Mouse (Mus musculus): ENCODE data around the gene Pde4d.

Pde4d gene

DNA sequence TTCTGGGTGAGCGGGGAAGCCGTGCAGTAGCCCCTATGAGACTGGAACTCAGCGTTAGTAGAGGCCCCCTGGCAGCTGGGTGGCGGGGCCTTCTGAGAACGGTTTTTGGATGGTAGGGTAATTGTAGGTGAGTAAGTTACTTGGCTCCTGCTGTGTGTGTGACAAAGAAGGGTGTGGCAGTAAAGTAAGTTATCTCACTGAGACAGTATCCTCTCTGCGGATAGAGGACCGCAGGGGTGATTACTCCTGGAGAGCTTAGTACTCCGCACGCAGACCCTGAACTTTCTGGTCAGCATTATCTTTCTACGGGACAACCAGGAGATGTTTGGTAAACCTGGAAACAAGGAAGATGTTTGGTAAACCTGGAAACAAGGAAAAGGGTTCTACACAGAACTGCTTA lies 1233.3 kb downstream of the Pde4d start:
- no peak for DNase-seq

DNA sequence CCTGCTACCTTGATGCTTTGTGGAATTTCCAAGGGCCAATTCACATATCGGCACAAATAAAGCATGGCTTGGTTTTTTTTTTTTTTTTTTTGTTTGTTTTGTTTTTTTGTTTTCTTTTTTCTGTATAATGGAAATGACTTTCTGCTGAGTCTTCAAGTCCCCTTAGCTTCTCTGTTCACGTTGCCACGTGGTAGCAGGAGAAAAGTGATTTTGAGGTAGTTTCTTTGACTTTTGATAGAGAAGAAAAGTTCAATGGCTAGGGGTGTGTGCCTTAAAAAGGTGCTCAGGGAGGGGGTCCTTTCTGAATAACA lies 1235.2 kb downstream of the Pde4d start:
- DNase-seq = no peak

DNA sequence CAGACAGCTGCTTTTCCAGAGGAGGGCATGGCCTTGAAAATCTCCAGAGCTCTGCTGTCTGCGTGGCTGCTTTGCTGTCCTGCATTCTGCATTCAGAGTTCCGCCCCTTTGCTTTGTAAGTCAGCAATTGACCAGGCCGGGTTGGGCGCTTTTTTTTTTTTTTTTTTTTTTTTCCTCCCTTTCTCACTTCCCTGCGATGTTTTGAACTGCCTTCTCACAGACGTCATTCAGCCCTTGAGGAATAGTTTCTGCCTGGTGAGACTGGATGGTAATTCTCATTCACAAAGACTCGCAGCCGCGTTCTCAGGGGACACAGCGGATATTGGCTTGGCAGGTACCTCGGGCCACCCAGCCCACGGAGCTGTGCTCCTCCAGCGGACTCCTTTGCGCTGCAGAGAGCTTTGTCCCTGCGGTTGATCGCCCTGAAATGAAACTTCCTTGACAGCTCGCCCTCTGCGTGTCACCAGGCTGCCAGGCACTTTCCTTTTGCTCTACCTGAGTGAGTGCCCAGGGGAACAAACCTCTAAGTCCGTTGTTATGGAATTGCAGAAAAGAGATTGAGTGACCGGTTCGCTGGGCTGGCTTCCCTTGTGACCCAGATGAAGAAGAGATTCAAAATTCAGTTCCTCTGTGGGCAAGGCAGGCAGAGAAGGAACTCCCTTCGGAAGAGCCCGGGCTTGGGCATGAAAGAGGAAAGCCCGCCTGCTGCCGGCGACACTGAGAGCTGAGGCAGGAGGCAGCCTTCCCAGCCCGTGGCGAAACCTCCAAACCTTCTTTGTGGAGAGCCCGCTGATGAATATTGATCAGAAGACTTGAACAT lies 1235.8 kb downstream of the Pde4d start:
- DNase-seq = peak in 1 of 2 experiments; percentile 26

GRCm38 (mm10) chr13:109686116-109686876 lies 1236.5 kb downstream of the Pde4d start:
- DNase-seq = no peak

- no peak for DNase-seq
These were observed 1237.2 kb downstream of the Pde4d start for GRCm38 (mm10) chr13:109686906-109687305.

- no peak for DNase-seq
These were observed 1238.4 kb downstream of the Pde4d start for GRCm38 (mm10) chr13:109688195-109688594.

DNA sequence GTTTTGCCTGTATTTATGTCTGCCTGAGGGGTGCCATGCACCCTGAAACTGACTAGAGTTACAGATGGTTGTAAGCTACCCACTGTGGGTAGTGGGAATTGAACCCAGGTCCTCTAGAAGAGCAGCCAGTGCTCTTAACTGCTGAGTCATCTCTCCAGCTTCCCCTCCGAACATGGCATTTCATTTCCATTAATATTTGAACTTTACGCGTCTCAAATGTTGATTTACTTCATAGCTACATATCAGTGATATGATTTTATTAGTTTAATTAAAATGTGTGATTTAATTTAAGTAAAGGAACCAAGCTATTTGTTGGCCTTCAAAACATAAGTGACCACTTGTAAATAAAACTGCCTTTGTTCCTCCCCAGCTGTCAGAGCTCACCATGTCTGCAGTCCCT lies 1239.4 kb downstream of the Pde4d start:
- DNase-seq = no peak

DNA sequence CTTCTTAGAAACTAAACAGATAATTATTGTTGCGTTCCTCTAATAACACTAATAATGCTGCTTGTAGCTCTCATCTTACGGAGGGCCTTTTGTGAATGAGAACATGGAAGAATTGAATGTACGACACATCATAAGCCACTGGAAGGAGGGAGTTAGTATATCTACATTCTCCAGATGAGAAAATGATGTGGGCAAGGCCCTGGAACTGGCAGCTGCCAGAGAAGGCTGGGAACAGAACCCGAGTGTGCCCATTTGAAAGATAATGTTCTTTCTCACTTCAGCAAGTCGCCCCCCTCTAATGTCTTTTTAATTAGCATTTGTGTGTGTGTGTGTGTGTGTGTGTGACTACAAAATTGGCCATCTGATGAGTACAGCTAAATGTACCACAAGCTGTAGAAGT lies 1240.8 kb downstream of the Pde4d start:
- no peak for DNase-seq

- no peak for DNase-seq
These were observed 1243.1 kb downstream of the Pde4d start for GRCm38 (mm10) chr13:109692851-109693250.

DNA sequence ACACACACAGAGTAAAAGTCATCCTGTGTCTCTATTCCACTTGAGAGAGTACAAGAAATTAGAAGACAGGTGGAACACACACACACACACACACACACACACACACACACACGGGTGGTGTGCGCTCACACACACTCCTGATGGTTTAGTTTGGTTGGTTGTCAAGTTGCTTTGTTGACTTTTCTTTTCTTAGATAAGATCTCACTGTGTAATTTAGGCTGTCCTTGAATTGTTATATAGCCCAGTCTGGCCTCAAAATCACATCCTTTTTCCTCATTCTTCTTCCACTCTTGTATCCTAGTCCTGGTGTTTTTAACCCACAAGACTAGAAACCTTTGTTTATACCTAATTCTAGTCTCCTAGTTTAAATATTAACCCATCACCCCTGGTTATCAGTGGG lies 1244.0 kb downstream of the Pde4d start:
- no peak for DNase-seq

DNA sequence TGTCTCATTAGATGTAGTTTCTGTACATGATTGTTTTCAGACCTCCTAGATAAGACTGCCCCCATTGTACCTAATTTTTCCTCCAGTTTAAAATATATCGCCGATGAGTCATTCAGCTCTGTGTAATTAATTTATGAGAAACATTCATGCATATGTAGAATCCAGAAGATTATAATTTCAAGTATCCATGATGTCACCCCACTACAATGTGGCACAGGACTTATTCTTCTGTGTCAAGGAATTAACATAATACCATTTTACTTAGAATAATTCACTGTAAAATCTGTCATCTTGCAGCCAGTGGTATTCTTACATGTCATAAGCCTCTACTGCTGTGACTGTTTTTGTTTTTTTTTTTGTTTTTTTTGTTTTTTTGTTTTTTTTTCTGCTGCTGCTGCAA lies 1244.5 kb downstream of the Pde4d start:
- DNase-seq = no peak

DNA sequence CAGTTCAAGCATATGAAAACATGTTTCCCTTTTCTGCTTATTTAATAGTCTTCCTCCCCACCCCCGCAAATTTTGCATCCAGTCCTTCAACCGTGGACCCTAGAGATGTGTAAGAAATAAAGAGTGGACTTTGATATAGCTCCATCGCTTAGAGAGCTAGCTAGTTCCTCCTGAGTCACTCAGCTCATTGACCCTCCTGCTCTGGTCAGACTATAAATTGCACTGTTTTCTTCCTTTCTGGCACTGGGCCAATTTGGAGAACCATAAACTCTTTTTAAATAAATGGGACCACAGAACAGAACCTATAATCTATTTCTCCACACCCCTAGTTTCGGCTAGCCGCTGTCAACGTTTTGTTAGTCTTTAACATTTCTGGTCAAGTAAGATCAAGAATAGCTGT lies 1245.3 kb downstream of the Pde4d start:
- no peak for DNase-seq

DNA sequence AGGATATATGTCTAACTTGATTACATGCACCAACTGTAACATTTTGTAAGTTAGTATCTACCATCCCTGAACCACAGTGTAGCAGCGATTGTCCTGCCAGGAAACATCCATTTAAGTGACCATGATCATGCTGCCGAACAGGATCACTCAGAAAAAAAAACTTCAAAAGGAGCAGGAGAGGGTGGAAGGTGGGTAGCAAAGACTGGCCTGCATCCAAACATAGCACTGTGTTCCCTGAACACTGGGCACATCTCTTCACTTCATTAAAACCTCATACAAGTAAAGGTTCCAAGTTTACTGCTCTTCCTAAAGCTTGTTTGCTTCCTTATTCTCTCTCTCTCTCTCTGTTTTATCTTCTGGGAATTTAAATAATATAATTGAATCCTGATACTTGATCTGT lies 1256.4 kb downstream of the Pde4d start:
- DNase-seq = no peak

GRCm38 (mm10) chr13:109706579-109706978 lies 1256.8 kb downstream of the Pde4d start:
- DNase-seq = no peak

- DNase-seq = no peak
These were observed 1257.4 kb downstream of the Pde4d start for GRCm38 (mm10) chr13:109707154-109707553.

DNA sequence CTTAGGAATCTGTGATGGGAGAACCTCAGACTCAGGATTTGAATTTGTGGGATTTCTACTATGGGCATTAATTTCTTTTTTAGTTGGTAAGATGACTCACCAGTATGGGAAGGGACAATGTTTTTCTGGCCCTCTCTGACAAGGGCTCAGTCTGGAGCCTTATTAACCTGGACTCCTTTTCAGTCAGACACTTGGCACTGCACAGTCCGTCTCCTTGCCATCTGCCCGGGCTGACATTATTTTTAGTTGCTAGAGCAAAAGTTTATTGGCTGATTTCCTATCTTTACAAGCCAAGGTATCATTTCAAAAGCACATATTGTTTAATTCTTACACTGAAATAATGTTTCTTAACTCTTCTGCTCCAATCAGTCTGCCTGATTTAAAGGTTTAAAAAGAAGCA lies 1258.6 kb downstream of the Pde4d start:
- DNase-seq = no peak

- DNase-seq = no peak
These were observed 1264.8 kb downstream of the Pde4d start for GRCm38 (mm10) chr13:109714581-109714980.

DNA sequence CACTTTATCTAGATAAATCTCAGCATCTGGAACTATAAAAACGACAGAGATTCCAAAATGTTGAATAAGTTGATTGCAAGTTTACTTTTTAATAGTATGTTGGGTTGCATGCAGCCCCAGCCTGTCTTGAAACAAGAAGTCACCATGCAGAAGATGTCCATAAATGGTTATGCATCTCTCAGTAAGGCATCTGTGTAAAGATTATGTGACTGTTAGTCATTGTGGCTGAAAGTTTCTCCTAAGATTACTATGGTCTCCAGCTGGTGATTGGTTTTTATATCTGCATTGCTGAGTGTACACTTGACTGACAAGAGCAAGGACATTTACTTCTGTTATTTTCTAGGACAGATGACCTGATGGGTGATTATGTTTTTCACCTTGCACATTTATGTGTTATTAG lies 1265.6 kb downstream of the Pde4d start:
- no peak for DNase-seq

DNA sequence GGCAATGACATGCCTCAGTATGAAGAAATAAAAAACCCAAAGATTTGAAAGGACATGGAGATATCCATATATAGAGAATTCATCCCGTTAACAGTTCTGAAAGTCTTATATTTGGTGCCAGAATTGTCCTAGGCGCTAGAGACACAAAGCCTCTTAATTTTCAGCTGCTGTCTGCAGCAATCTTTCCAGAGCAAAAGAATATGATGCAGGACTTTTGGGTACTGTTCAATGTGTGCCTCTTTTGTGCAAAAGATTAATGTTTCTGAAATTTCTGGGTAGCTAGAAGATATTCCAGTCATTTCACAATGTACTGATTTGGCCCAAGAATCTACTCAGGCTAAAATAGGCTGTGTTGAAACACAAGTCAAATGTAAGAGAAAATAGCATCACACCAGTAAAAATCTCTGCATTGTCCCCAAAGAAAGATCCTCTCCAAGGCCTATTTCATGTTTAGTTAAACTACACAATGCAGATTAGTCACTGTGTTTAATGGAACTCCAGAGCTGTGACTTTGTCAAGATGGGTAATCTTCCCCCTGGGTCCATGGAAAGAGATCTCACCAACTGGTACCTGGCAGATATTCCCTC lies 1270.5 kb downstream of the Pde4d start:
- DNase-seq = no peak

DNA sequence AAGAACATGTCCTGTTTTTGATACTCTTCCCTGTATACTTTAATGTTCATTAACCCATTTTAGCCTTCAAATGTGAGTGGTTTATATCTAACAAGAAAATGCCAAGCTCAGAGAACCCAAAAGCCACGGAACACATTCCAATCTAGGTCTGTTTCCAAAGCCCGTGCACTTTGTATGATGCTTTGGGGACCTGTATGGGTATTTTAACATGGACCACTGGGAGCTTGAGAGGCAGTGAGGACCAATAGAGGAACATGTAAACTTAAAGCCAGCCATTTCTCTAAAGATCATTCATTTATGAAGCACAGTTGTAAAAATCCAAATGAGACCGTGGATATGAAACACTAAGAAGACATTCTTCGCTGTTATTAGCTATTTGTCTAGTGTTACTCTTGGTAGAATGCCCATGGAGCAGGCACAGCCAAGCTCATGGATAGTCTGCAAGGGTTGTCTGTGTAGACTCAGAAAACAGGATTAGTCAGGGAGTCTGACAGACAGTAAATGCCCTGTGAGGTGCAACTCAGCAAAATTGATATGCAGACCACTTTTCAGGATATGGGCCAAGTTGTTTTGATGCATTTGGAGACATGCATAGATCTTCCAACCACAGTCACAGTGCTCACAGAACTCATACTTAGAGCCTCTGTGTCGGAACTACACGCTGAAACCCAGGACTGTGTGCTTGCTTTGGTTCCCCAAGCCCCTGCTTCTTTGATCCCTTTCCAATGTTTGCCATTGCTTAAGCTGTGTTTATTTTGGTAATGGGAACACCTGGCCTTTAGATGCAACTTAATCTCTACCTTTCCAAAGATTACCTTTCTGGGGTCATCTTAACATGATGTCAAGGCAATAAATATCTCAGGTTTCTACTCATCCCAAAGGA lies 1272.7 kb downstream of the Pde4d start:
- no peak for DNase-seq

DNA sequence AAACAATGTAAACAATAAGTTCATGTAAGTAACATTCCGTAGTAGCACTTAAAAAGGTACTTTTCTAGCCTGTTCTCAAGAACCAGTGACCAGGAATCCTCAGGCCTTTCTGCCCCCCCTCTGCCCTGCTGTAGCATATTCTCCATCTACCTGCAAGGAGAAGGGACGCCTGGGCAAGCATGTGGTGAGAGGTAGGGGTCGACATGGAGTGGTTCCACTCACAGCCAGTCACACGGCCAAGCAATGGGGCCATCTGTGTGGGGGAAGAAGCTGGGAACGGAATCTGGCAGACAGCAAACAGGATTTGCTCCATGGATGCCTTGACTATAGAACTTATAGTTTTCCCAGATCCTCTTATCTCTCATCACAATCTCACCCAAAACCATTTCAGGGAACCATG lies 1277.6 kb downstream of the Pde4d start:
- DNase-seq = no peak

GRCm38 (mm10) chr13:109729612-109730011 lies 1279.9 kb downstream of the Pde4d start:
- no peak for DNase-seq
